Mouse (Mus musculus) liver, embryonic 15.5 days (tissue): Measurements from ENCODE around the gene Stra8. TPM values are rescaled to one million over a fixed set of nuclear protein-coding genes. Genes with fewer than 3 reads are reported as not detected.

Source experiments
- ATAC-seq: fragments of 200-750 bp; cut with Nextera tagmentation; 2 replicates; pipeline ENCODE4 v1.8.0; 2017; ENCODE audit warnings: moderate number of reproducible peaks, mild to moderate bottlenecking, moderate library complexity; ENCODE audit not compliant: insufficient read depth
- H3K27ac ChIP-seq: fragments of 300-500 bp; sonication (generic); replicated peaks from 2 replicates; pipeline ENCODE4 v1.5.1; 2015; ENCODE audit warnings: mild to moderate bottlenecking, inconsistent platforms
- H3K27me3 ChIP-seq: fragments of 300-500 bp; sonication (generic); 2 replicates; pipeline ENCODE4 v1.6.1; 2015; ENCODE audit warnings: mild to moderate bottlenecking, inconsistent platforms
- H3K36me3 ChIP-seq: fragments of 300-500 bp; sonication (generic); replicated peaks from 2 replicates; pipeline ENCODE4 v1.6.1; 2015; ENCODE audit warnings: moderate library complexity, mild to moderate bottlenecking, inconsistent platforms
- H3K4me1 ChIP-seq: fragments of 300-500 bp; sonication (generic); replicated peaks from 2 replicates; pipeline ENCODE4 v1.6.1; 2015; ENCODE audit warnings: inconsistent platforms
- H3K4me2 ChIP-seq: fragments of 300-500 bp; sonication (generic); 2 replicates; pipeline ENCODE4 v1.6.1; 2015; ENCODE audit warnings: moderate library complexity, mild to moderate bottlenecking, inconsistent platforms
- H3K4me3 ChIP-seq: fragments of 300-500 bp; sonication (generic); replicated peaks from 2 replicates; pipeline ENCODE4 v1.5.1; 2015; ENCODE audit warnings: mild to moderate bottlenecking, inconsistent platforms
- H3K9ac ChIP-seq: fragments of 300-500 bp; sonication (generic); 2 replicates; pipeline ENCODE4 v1.6.1; 2015; ENCODE audit warnings: moderate library complexity, mild to moderate bottlenecking, inconsistent platforms
- H3K9me3 ChIP-seq: fragments of 300-500 bp; sonication (generic); replicated peaks from 2 replicates; pipeline ENCODE4 v1.6.1; 2016; ENCODE audit warnings: inconsistent platforms
- WGBS: fragments of 180-500 bp; shearing (Covaris S2); methylation state at CpG from one replicate; pipeline ENCODE4 v1.1.7; 2015; ENCODE audit warnings: mixed read lengths; ENCODE audit not compliant: insufficient replicate concordance; 5-methylcytosine and 5-hydroxymethylcytosine counted together
- polyA plus RNA-seq: library from polyadenylated mRNA; unstranded; fragments of >200 nt; fragmentation: Nextera tagmentation; extraction: Ambion mirVana; gene quantifications from 2 replicates; pipeline ENCODE4 v1.2.1, GENCODE M21; 2015

Gene Stra8
- polyA plus RNA-seq, 1 experiment from 2014 or later, result not detected

DNA sequence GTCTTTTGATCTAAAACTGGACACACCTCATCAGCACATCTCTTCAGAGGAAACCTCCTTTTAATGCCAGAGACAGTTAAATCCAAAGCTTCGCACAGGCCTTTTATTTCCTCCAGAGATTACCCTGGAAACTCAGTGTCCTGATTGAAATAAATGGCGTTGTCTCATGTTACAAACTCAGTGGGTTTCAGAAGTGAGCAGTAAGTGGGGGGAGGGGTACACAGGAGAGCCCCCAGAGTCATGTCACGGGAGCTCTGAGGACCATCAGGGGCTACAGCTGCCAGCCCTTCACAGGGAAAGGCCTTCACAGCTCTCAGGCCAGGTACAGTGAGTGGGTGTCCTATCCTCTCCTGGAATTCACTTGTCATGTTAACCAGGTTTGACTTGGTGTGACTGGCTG, 51.2 kb downstream of the Stra8 start:
- no peak for ATAC-seq
- Histone ChIP-seq H3K4me1 (no peaks in the 10 kb centered on the region), H3K4me3 (no peak overlapping the region), H3K9me3 (no peaks in the 10 kb centered on the region), H3K4me2 (no peak overlapping the region), H3K27ac (no peak overlapping the region), H3K36me3 (no peaks in the 10 kb centered on the region), H3K27me3 (no peaks in the 10 kb centered on the region), H3K9ac (no peak overlapping the region)
- 56% methylated on average over 3 of the region's 3 CpGs for WGBS

DNA sequence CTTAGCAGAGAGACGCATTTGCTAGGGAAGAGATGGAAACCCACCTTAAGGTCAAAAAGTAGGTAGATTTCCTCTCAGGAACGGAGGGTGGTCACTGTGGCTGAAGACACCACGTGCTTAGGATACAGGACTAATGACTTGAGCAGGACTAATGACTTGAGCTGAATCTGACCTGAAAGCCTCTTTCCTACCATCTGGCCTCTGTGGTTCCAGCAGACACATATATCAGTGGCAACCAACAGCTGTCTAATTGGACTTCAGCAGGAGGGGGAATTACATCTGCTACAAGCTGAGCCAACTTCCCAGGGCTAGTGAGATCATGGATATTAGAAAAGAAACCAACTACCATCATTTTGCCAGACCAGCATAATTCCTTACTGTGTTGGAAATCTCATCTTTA, 59.3 kb downstream of the Stra8 start:
- ATAC-seq, result no peak
- 61% methylated on average over 3 of the region's 3 CpGs for WGBS
- H3K27me3 ChIP-seq, result no peaks in the 10 kb centered on the region

DNA sequence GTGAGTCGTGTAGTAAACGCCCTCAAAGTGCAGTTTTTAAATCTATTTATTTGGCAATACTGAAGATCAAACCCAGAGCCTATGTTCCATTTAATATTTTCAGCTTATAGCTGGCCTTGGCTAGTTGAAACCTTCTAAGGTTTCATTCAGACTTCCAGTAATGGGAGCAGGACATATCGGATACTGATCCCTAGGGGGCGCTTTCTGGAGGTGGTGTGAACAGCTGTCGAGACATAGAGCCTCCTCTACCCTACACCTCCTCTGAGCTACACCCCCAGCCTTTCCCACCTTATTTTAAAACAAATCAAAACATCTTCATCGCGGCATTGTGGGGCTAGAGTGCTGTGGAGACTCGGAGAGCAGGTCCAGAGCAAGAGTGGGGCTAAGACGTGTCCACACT, 60.7 kb downstream of the Stra8 start:
- Histone ChIP-seq H3K27me3 (no peaks in the 10 kb centered on the region), H3K9ac (no peak overlapping the region), H3K4me3 (no peak overlapping the region), H3K27ac (no peak overlapping the region), H3K4me2 (no peak overlapping the region), H3K36me3 (no peaks in the 10 kb centered on the region), H3K9me3 (no peaks in the 10 kb centered on the region), H3K4me1 (no peaks in the 10 kb centered on the region)
- 41% methylated on average over 9 of the region's 9 CpGs for WGBS
- ATAC-seq, result no peak

More for the DNA sequence above, 59.3 kb downstream of the Stra8 start:
- H3K27ac ChIP-seq, result no peak overlapping the region
- H3K4me2 ChIP-seq, result no peak overlapping the region
- no peaks in the 10 kb centered on the region for H3K36me3 ChIP-seq
- H3K4me3 ChIP-seq, result no peak overlapping the region
- no peaks in the 10 kb centered on the region for H3K9me3 ChIP-seq
- no peaks in the 10 kb centered on the region for H3K4me1 ChIP-seq
- no peak overlapping the region for H3K9ac ChIP-seq

DNA sequence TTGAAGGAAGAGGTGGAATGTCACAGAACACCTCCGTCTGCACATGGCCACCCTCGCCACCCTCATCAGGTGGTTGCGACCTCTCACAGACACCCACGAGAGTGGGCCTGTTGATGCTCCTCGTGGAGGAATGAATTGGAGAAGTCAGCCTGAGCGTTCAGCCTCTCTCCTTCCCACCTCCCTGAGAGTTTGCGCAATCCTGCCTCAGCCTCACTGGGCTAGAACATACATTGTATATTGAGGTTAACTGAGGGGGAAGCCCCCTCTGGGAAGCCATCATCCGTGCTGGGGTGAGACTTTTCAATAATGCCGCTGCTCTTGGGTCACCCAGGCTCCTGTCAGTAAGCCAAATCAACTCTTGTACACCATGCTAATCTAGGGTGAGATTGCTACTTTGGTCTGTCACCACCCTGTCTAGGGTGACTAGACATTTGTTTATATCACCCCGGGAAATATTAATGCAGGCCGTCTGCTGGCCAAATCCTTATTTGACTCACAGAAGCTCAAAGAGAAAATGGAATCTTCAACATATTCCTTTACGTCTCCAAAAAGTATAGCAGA, 67.2 kb downstream of the Stra8 start:
- Histone ChIP-seq H3K4me2 (no peak overlapping the region), H3K27me3 (no peaks in the 10 kb centered on the region; the same call in 1 of the 2 replicates), H3K27ac (no peak overlapping the region), H3K9ac (no peak overlapping the region), H3K4me1 (peaks cover 9% of the 10 kb centered on the region), H3K4me3 (no peak overlapping the region), H3K36me3 (no peaks in the 10 kb centered on the region), H3K9me3 (no peaks in the 10 kb centered on the region)
- 50% methylated on average over 12 of the region's 12 CpGs for WGBS
- no peak for ATAC-seq

DNA sequence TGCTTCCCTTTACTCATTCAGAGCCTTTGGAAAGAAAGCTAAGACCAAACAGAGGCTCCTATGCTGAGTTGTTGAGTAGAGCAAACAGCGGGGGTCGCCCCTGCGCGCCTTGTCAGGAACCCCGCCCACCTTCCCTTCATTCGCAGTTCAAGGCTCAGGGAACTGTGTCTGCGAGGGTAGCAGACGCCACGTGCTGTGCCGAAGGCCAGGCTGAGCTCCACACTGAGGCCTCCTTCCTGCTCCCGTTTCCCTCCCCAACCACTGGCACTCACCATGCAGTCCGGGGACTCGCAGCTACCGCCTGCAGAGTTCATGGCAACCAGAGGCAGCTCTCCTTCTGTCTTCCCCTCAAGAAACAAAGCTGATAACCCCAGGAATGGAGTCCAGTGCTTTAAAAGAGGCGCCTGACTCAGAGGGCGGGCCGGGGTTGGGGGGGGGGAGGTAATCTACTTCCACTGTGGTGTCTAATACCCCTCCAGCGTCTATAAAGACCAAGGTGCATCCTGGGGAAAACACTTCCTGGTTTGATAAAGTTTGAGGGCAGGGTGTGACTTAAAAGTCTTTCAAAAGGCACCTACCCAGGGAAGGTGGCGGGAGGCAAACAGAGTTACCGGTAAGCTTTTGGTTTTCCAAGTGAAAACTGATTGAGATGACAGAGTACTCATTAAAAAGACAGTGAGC, 68.3 kb downstream of the Stra8 start, which contains the start of gene Slc23a4:
Gene Slc23a4, minus strand, starts transcription at position 324 of the 681 bp plus-strand sequence.
- H3K9ac ChIP-seq, result no peak within 1 kb of the TSS
- H3K36me3 ChIP-seq, result no peaks in the 10 kb centered on the region
- H3K9me3 ChIP-seq, result no peaks in the 10 kb centered on the region
- ATAC-seq, result no peak
- 7% methylated on average over 20 of the region's 20 CpGs for WGBS
- H3K27ac ChIP-seq, result no peak within 1 kb of the TSS
- H3K27me3 ChIP-seq, result no peaks in the 10 kb centered on the region; the same call in 1 of the 2 replicates
- H3K4me2 ChIP-seq, result peak within 1 kb of the TSS; percentile 44
- no peak within 1 kb of the TSS for H3K4me3 ChIP-seq
- peaks cover 9% of the 10 kb centered on the region for H3K4me1 ChIP-seq

Other genes with a start within 250 kb of the Stra8 start
- gene Agbl3, start 139.7 kb upstream of the Stra8 start, polyA plus RNA-seq, result 2.4 and 3.2 TPM in 2 replicates
- gene Tmem140, start 57.0 kb upstream of the Stra8 start, polyA plus RNA-seq, result 5.8 and 8.5 TPM in 2 replicates
- gene Cyren, start 42.1 kb upstream of the Stra8 start, polyA plus RNA-seq, result 5.7 and 6.1 TPM in 2 replicates
- gene Wdr91, start 9.3 kb upstream of the Stra8 start, polyA plus RNA-seq, result 10.2 and 11.0 TPM in 2 replicates
- gene Slc23a4, start 68.2 kb downstream of the Stra8 start, polyA plus RNA-seq, result 0.17 and 0.18 TPM in 2 replicates
- gene Cnot4, start 213.6 kb downstream of the Stra8 start, polyA plus RNA-seq, result 9.4 and 11.1 TPM in 2 replicates